Mouse (Mus musculus): Measurements from ENCODE around the gene Gm20517.

GRCm38 (mm10) chr17:47601389-47601755 lies 10.0 kb upstream of the Gm20517 start:
- TF ChIP-seq CTCF (IDR thresholded peaks at IDR 0.05; ENCODE audit: low read depth) (no peak), EP300 (IDR thresholded peaks at IDR 0.05; ENCODE audit: low read depth) (no peak)
